Mouse (Mus musculus): ENCODE measurements around the gene Fance. TPM values are rescaled to one million over a fixed set of nuclear protein-coding genes. Genes with fewer than 3 reads are reported as not detected.

Gene Fance
- polyA plus RNA-seq, 1 experiment, result 11.6 TPM

Other genes starting within 250 kb of the Fance start
- 0.19 and 0.43 TPM in 2 replicates for gene Tcp11, start 232.9 kb upstream of the Fance start, polyA plus RNA-seq (2012; rRNA removed)
- gene Scube3, start 171.4 kb upstream of the Fance start, polyA plus RNA-seq (2012; rRNA removed), result 1.6 and 1.8 TPM in 2 replicates
- gene Zfp523, start 136.4 kb upstream of the Fance start, polyA plus RNA-seq (2012; rRNA removed), result 21.0 and 28.3 TPM in 2 replicates
- gene Def6, start 105.7 kb upstream of the Fance start, polyA plus RNA-seq (2012; rRNA removed), result 20.4 and 22.5 TPM in 2 replicates
- 23.8 and 30.0 TPM in 2 replicates for gene Ppard, start 80.8 kb upstream of the Fance start, polyA plus RNA-seq (2012; rRNA removed)
- 1,892 and 2,281 TPM in 2 replicates for gene Rpl10a, start 15.0 kb downstream of the Fance start, polyA plus RNA-seq (2012; rRNA removed)
- gene Tead3, start 37.3 kb downstream of the Fance start, polyA plus RNA-seq (2012; rRNA removed), result 41.6 and 64.2 TPM in 2 replicates
- 0.65 and 0.84 TPM in 2 replicates for gene Tulp1, start 51.7 kb downstream of the Fance start, polyA plus RNA-seq (2012; rRNA removed)
- gene Fkbp5, start 204.0 kb downstream of the Fance start, polyA plus RNA-seq (2012; rRNA removed), result 13.5 and 22.6 TPM in 2 replicates
- gene Armc12, start 217.3 kb downstream of the Fance start, polyA plus RNA-seq (2012; rRNA removed), result not detected in 2 replicates
- not detected in 2 replicates for gene Clpsl2, start 235.9 kb downstream of the Fance start, polyA plus RNA-seq (2012; rRNA removed)
- 0.32 and 0.46 TPM in 2 replicates for gene Clps, start 247.2 kb downstream of the Fance start, polyA plus RNA-seq (2012; rRNA removed)

Measured in urinary bladder, adult 2 months (tissue).